Mouse (Mus musculus) kidney, postnatal 10 days (tissue): ENCODE measurements around the gene Ucn2.

Source experiments
- DNase-seq: peaks from one replicate; pipeline ENCODE4 v3.0.0; 2021; ENCODE audit warnings: mixed read lengths

The Ucn2 gene

DNA sequence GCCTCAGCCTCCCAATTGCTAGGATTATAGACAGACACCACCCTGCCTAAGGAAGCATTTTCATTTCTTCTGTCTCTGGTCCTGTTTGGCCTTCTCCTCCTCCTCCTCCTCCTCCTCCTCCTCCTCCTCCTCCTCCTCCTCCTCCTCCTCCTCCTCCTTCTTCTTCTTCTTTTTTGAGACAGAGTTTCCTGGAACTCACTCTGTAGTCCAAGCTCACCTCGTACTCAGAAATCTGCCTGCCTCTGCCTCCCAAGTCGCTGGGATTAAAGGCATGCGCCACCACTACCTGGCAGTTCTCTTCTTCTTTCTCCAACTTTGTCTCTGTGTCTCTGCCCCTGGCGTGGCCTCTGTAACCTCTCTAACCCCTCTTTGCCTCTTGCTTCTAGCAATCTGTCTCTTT, at the start of gene Ucn2:
TSS of gene Ucn2 (plus strand) at position 301 of the 400 bp plus-strand sequence.
- DNase-seq = no peak

GRCm38 (mm10) chr9:108936418-108937364, 49.1 kb upstream of the Ucn2 start, which contains the start of gene Uqcrc1:
TSS of gene Uqcrc1 (plus strand) at chr9:108936633.
- DNase-seq = peak; percentile 99

- no peak for DNase-seq
Observed at GRCm38 (mm10) chr9:108945111-108945510, 40.7 kb upstream of the Ucn2 start.

DNA sequence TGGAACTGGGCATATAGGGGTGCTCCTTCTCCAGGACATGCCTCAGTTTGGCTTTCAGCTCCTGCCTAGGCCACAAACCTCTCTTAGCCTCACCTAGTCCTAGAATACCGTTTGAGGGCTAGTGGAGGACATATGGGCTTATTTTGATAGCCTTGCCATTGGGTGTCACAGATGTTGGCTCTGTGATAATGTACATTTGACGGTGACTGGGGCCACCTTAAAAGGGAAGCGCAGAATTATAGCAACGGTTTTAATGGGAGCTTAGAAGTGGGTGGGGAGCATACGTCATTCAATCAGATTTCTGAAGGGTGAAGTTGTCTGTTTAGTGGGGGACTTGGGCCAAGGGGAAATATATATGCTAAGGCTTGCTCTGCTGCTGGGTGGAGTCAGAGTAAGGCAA, 40.2 kb upstream of the Ucn2 start:
- no peak for DNase-seq

DNA sequence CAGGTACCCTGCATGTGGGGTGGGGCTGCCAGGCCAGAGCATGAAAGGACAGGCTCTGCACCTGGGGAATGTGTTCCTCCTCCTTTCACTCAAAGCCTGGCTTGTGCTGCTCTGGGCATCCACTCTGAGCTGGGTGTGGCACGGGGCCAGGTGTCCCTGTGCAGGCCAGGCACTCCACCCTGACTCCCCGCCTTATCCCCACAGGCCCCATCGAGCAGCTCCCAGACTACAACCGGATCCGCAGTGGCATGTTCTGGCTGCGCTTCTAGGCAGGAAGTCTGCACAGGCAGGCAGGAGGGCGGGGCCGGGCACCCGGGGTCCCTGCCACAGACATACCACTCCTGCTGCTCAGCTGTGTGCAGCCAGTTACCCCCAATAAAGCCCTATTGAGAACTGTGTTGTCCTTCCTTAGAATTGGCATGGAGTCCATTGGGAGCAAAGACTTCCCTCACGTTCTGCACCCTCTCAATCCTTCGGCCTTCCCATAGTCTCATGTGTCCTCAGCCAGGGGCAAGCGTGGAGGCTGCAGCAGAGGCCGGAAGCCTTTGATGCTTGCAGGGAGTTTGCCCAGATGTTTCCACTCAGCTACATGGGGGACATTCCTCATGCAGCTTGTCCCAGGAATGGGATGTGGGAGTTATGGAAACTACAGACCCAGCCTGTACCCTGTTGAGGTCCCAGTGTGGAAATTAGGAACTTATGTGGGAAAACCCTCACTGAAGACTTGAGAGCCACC, 36.4 kb upstream of the Ucn2 start:
- DNase-seq = peak; percentile 74

- no peak for DNase-seq
Observed at GRCm38 (mm10) chr9:108949967-108950728, 35.7 kb upstream of the Ucn2 start.

- DNase-seq = peak; percentile 27
Observed at GRCm38 (mm10) chr9:108953081-108953636, 32.7 kb upstream of the Ucn2 start, which contains the start of gene Col7a1. TSS of gene Col7a1 (plus strand) at chr9:108953586.

DNA sequence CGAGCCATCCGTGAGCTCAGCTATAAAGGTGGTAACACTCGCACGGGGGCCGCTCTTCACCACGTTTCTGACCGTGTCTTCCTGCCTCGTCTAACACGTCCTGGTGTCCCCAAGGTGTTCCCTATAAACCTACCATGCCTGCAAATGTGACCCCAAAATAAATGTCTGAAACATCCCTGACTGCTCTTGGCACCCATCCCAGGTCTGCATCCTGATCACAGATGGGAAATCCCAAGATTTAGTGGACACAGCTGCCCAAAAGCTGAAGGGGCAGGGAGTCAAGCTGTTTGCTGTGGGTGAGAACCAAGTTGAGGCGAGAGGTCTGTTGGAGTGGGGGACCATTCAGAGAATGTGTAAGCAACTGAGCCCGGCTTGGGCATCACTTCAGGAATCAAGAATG, 30.6 kb upstream of the Ucn2 start:
- peak; percentile 41 for DNase-seq

DNA sequence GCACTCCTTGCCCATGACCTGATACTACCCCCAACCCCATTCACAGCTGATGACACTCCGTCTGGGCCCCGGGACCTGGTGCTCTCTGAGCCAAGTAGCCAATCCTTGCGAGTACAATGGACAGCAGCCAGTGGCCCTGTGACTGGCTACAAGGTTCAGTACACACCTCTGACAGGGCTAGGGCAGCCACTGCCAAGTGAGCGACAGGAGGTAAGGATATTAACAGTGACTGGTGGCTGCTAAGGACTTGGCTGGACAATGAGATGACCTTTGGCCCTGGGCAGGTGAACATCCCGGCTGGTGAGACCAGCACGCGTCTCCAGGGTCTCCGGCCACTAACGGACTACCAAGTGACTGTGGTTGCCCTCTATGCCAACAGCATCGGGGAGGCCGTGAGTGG, 30.0 kb upstream of the Ucn2 start:
- DNase-seq = no peak

GRCm38 (mm10) chr9:108963577-108963976, 22.2 kb upstream of the Ucn2 start:
- no peak for DNase-seq

- DNase-seq = no peak
Observed at GRCm38 (mm10) chr9:108964338-108964737, 21.5 kb upstream of the Ucn2 start.

DNA sequence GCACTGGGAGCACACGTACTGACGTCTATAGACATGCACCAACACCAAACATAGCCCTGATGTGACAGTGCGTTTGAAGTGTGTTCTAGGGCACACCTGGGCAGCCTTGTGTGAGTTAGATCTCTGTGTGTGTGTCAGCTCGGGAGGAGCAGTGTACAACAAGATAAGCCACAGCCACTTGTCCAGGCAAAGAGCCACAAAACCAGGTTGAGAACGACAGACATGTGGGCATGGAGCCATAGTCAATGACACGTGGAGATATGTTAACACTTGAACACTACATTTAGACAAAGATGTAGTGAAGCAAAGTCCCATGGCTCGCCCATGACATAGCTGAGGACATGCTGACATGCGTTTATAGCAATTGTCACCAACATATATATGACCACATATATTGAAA, 15.2 kb upstream of the Ucn2 start:
- DNase-seq = no peak

DNA sequence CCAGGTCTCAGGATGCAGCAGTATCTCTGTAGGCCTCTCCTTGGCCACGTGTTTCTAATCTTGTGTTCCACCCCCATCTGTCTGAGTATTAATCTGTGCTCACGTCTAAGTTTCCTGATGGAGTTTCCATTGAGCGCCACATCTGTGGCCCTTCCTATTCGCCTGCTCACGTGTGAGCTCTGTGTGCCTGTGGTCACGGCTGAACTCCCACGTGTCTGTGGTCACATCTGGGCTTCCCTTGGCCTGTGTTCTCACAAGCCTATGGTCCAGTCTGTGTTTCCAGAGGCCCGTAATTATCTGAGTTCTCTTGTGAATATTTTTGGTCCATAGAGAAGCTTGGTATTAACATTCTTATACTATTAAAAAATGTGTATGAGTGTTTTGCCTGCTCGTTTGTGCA, 9.3 kb upstream of the Ucn2 start:
- DNase-seq = no peak

GRCm38 (mm10) chr9:108977966-108978365, 7.8 kb upstream of the Ucn2 start:
- DNase-seq = no peak

DNA sequence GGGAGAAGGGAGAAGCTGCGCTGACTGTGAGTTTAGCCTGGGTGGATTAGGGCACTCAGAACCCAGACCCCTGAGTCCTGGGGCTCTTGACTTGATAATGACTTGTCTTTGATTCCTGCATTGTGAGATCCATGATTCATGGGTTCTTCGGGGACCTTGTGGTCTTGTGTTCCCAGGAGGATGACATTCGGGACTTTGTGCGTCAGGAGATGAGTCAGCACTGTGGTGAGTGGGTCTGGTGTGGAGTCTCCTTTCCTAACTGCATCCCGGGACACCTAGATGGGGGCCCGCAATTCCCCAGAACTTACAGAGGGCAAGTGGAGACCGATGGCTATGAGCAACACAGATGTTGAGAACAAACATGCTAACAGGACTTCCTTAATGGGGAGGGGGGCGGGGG, 3.3 kb upstream of the Ucn2 start:
- no peak for DNase-seq

- DNase-seq = no peak
Observed at GRCm38 (mm10) chr9:108983209-108983608, 2.6 kb upstream of the Ucn2 start.

DNA sequence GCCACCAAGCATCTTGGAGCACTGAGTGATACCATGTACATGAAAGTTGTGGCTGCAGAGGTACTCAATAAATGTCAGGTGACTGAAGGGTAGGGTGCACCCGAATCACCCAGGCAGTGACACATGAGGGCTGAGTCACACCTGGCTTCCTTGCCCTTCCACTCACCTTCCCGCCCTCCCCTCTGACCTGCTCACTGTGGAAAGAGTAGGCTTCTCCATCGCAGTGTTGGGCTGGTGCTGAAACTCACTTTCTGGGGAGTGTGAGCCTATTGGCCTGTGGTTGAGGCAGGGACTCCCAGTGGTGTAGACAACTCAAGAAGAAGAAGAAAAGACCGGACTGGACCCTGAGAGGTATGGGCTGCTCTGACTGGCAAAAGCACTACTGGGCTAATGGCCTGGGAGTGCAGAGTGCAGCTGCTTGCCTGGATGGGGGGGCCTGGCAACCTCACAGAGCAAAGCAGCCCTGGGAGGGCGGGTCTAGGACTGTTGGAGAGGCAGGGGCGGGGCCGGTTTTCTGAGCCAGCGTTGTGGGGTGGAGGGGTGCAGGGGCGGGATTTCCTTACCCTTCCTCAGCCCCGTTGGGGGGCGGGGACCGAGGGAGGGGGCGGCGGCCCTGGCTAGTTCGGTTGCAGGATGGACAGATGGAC, 2.0 kb downstream of the Ucn2 start:
- peak; percentile 72 for DNase-seq

DNA sequence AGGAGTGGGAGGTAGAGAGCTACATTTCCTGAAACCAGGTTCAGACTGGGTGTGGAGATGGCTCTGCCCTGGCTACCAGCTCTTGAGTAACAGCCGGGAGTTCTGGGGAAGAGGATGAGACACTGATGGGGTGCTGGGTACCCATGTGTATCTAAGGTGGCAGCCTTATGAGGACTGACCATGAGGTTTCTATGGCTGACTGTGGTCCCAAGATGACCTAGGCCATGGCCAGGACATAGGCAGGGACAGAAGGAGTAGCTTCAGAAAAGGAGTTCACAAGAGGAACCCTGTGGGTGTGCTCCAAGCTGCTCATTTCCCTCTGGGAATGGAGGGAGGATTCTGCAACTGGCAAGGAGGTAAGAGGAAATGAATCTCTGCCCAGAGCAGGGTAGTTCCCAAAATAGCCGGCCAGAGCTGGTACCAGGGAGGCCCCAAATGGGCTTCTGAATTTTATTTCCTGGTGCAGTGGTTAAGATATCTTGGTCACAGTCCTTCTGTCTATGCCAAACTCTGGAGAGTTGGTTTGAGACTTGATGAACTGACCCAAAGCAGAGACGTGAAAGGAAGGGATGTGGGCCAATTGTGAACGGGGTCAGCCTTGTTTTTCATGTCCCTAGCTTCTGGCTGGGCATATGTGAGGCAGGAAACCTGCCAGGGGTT, 4.1 kb downstream of the Ucn2 start:
- DNase-seq = no peak

- DNase-seq = no peak
Observed at GRCm38 (mm10) chr9:108990462-108990820, 4.6 kb downstream of the Ucn2 start.

- DNase-seq = peak; percentile 97
Observed at GRCm38 (mm10) chr9:108991428-108992084, 5.7 kb downstream of the Ucn2 start, which contains the start of gene Pfkfb4. TSS of gene Pfkfb4 (plus strand) at chr9:108991778.

GRCm38 (mm10) chr9:108992085-108992469, 6.3 kb downstream of the Ucn2 start:
- no peak for DNase-seq
